Mouse (Mus musculus): ENCODE data around the gene Slc25a45. TPM values are rescaled to one million over a fixed set of nuclear protein-coding genes. Genes with fewer than 3 reads are reported as not detected.

Slc25a45 gene
- total RNA-seq, 4 experiments from 2014 or later = 12.8 to 21.7 (median 17.5) TPM

DNA sequence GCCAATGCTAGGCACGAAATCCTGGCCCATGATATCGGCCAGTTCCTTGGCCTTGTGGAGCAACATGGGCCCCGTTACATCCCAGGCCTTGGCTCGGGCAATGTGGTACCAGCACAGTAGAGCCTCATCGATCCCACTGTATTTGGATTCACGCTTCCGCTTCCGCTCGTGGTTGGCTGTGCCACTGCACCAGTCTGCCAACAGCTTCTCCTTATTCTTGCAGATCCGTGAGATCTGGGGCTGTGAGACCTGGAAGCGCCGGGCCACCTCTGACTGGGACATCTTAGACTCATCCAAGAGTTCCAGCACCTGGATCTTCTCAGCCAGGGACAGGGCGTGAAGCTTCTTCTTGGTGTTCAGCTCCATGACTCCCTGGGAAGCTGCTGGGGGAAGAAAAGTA, 15.1 kb downstream of the Slc25a45 start:
- DNase-seq = no peak

DNA sequence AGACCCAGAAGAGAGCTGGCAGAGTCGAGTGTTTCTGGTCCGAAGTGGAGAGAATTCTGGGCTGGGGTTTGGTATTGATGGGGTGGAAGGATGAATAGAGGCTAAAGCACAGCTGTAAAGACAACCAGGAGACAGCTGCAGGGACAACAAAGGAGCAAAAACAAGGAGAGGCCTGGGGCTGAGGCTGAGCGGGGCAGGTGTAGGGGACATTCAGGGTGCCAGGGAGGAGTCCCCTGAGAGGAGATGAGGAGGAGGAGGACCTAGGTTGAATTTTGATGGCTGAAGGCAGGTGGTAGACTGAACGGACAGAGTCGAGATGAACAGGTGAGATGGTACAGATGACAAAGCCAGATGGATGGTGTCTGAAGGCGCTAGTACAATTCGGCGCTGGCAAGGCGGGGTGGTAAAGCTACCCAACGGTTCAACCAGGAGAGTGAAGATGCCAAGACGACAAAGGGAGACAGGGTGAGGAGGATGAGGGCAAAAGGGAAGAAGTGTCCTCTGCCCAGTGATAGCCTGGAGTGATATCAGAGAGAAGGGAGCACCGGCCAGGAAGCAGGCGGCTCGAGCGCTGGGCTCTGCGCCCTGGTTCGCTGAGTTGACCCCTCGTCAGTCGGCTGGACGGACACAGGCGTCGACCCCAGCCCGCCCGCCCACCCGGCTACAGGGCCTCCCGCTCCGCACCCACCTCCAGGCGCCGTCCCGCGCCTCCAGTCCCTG, 15.8 kb downstream of the Slc25a45 start:
- DNase-seq = no peak

DNA sequence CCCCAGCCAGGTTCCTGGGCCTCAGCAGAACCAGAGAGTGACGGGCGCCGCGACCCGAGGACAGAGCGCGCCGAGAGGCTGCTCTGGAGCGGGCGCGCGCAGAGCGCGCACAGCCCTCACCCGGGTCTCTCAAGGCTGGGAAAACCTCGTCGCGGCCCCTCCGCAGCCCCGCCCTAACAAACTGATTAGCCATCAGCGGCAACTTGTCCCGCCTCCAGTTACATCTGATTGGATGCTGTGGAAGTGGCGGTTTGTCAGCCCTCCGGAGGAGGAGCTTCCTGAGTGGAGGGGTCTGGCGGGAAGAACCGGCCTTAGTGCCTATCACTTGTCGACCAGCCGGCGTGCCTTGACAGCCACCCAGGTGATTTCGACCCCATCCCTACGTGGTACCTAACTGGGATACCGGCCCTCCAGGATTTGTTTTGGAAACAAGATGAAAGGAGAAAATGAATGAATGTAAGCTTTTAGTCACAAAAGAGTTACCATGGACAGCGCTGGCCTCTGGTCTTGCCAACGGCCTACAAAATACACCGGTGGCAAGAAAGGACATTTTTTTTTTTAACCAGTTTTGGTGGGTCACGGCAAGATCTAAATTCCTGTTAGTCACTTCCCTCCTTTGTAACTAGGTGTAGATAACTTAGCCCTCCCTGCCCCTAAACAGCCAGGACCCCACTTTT, 16.5 kb downstream of the Slc25a45 start, which contains the start of gene Tigd3:
TSS of gene Tigd3 (minus strand) at position 148 of the 677 bp plus-strand sequence.
- DNase-seq = peak; percentile 94

DNA sequence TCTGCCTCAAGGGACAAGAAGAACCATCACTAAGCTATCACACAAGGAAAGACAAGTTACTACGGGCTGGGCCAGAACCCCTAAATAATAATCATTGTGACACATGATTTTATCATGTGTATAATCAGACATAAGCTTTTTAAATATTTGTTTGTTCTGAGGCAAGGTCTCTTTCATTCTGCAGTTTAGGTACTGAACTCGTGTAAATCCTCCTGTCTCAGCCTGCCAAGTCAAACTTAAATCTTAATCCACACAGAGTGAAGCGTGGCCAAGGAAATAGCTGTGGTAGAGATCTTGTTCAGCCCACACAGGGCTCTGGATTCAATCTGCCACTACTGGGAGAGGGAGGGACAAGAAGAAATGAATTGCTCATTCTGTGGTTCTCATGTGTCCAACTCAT, 29.7 kb downstream of the Slc25a45 start:
- no peak for DNase-seq

DNA sequence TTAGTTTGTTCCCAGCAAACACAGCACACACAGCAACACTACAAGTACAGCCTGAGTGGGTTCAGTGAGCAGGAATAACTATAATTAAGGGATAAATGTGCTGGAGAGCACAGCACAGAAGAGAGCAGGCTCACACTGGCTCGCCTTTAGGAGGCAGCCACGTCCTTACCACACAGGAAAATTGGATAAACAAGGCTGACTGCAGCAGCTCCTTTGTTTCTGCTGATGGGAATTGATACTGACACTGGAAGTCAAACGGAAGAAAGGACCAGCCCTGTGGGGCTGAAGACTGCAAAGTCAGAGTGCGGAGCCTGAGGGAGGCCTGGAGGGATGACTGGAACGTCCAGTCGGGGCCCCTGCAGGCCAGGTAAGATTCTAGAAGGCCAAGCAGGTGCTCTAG, 32.6 kb downstream of the Slc25a45 start:
- no peak for DNase-seq

DNA sequence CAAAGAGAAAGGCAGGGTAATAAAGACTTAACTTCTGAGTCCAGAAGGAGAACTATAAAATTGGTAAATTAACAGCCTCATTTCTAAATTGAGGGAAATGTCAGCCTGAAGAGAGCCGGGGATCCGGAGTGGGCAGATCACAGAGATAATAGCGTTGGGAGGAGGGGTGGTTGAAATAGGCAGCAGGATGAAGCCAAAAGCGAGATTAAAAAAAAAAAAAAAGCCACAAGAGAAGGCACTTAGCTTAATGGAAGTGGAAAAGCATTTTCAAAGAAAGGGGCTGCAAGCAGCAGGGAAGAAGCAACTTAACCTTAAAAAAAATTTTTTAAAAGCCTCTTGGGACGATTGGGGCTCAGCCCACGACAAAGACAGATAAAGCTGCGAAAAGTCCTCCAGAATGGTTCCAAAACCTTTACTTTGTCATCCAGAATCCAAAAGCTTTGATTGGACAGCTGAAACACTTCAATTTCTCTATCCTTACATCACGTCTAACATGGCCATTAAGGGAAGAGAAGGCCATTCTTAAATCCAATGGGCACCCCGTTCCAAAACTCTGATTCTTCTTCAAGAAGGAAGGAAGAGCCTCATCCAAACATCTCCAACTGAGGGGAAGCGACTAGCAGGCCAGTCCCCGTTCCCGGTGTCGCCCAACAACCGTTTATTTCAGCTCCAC, 34.0 kb downstream of the Slc25a45 start:
- no peak for DNase-seq

DNA sequence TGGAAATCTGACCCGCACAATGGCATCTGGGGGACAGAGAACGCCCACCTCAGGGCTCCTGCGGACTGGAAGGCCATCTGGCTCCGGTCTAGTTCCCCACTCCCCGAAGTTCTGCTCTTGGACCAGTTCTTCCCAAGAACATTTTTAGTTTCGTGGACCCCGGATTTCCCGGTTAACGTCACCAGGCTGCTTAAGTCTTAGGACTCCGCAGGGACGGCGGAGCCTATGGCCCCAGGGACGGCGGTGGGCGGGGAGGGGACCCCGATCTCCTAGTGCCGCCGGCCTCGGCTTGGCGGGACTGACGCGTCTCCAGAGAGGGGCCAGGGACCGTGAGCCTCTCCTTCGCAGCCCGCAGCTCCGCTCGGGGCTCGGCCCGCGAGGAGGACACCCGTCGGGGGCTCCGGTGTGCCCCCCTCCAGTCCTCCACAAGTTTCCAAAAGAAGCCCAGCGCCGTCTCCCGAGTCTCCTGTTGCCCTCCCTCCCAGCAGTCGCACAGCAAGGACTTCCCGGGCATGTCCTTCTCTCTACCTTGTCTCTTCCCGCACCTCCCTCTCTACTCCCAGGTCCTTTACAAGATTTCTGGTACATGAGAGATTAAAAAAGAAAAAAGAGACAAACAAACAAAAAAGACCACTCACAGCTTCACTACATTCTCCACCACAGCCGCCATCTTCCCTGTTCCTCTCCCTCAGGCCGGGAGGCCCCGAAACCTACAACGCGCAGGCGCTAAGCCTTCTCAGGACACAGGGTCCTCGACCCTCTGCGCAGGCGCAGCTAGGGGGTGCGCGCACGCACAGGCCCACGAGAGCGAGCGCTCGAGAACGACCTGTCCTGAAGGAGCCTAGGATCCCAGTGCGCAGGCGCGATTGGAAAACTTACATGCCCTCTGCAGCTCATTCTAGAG, 34.7 kb downstream of the Slc25a45 start:
- peak; percentile 98 for DNase-seq

DNA sequence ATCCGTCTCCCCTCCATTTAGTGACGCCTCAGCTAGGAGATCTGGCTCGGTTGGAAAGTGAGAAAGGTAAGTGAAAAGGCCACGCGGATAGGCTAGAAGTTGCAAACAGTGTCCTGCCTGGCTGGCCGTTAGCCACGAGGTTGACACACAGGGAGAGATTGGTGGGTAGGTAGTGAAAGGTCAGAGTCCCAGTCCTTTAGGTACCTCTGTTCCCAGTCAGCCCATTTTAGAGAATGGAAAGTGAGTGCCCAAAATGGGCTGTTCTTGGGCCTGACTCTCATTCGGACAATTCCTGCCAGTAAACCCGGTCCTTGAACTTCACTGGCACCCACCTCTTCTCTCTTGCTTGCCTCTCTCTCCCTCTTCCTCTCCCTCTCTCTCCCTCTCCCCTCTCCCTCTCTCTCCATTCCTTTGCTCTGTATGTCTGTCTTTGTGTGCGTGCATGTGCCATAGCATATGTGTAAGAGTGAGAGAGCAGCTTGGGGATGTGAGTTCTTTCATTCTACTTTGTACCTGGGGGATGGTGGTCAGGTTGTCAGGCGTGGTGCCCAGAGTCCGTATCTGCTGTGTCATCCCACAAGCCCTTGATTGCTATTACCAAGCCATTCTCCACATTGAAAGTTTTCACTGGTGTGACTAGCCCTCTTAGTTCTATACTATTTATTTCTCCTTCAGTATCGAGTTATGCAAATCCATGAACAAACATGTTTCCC, 35.6 kb downstream of the Slc25a45 start, which contains the start of gene Dpf2:
TSS of gene Dpf2 (minus strand) at position 4 of the 713 bp plus-strand sequence.
- DNase-seq = no peak

DNA sequence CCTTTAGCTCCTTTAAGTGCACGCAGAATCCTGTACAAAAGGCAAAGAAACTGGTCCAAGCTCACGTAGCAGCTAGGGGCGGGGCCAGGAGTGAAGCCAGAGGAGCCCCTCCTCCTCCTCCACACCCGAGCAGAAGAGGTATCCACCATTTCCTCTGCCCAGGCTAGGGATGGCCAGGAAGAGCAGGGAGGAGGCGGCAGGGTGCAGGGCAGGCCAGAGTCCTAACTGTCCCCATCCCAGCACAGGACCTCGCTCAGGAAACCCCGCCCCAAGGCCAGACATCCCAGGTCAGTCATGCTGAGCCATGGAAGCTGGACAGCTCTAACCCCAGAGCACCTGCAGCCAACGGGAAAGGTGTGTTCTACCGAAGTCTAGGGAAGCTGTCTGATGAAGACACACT, 44.1 kb downstream of the Slc25a45 start:
- DNase-seq = no peak

DNA sequence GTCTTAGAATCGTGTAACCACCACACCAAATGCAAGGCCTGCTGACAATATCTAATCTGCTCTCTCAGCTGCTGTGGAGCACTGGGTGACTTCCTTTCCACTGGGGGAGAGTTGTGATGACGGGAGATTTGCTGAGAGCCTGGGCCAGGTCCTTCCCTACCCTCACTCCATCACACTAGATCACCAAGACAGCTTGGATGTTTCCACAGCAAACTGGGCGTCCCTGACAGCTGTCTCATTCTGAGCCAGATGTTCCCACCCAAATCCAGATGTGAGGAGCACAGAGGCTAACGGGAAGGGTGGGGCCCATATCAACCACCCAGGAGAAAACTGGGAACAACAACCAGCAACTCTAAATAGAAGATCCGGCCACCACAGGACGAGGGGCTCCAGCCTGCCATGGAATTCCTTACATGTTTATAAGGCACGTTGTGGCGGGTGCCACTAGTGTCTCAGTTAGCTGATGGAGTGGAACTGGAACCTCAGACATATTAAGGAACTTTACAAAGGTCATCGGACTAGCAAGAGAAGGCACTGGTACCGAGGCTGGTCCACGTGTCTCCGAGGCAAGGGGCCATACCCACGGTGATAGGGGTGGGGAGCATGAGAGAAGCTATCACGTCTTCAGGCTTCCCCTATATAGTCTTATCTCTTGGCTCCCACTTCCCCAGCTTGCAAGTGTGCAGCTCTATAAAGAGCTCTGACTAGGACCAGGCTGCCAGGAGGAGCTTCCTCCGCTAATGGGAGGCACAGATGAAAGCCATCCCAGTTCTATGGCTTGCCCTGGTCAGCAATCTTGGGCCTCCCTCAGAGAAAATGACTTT, 44.7 kb downstream of the Slc25a45 start:
- DNase-seq = no peak

DNA sequence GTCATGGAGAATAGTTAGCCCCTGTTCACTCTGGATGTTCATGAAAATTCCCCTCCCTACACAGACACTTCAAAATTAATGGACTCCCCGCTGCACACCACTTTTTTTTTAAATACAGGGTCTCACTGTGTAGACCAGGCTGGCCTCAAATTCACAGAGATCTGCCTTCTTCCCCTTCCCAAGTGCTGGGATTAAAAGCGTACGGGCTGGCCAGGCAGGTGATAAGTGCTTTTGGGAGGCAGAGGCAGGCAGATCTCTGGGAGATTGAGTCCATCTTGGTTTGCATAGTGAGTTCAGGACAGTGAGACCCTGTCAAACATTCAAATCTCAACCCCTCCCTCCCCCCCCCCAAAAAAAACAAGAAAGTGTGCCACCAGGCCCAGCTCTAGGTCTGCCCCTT, 45.4 kb downstream of the Slc25a45 start:
- DNase-seq = no peak

DNA sequence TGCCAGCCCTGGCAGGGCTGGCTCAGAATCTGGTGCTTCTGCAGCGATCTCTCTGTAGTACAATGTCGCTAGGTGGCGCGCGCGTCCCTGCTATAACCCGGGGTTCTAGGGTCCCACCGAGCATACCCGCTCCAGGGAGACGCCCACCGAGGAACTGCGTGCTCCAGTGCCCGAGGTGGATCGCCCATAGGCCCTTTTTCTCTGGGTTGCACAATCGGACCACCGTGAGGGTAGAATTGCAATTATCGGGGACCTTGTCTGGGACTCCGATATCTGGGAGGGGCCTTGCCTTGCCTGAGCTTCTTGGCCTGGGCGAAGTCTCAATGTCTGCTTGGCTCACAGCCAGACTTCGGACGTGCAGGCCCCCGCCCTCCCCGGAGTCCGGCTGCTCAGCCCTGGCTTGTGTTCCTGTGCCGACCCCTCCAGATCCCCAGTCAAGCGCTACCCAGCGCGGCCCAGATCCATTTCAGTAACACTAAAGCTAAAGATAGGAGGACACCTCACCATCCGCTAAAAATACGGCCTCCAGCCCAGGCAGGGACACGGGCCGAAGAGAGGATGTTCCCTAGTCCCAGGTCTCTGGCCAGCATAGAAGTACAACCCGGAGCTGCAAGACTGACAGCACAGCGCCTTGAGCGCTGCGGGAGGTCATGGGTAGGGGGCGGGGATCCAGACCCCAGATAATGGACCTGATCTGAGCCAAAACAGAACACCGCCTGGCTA, 46.5 kb downstream of the Slc25a45 start:
- DNase-seq = peak; percentile 68

DNA sequence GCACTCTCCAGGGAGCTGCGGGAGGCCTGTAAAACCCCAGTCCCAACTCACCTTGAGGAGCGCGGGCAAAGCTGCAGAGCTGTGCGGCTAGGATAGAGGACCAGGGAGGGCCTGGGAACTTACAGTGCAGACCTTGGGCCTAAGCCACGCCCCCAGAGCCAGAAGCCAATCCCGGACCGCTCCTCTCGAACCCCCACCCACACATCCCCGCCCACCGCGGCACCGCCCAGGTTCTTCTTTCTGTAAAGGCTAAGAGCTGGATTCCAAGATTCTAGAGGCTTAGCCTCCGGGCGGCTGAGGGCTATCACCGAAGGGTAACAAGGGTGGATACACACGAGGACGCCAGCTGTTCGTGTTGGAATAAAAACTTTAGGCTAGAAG, 47.1 kb downstream of the Slc25a45 start, which contains the start of gene Cdc42ep2:
TSS of gene Cdc42ep2 (minus strand) at position 104 of the 381 bp plus-strand sequence.
- peak; percentile 94 for DNase-seq

DNA sequence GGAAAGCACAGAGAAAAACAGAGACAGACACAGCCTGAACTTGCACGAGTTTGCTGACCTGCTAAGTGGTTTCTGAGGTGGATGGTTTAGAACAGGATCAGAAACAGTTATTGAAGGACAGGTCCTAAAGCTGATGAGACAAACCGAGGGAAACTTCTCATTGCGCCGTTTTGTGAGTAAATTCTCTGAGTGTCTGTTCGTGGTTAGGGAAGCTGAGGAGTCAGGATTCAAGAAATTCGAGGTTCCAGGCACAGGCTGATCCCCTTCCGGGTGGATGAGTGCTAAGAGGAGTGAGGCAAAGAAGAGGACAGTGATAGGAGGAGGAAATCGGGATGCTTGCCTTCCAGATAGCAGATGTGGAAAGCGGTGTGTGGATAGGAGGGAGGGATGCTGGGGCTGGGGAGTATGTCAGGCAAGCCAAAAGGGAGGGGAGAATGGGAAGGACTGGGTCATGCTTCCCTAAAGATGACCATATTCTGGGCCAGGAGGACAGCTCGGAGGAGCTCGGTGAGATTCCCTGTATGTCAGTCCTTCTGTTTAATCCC, 47.8 kb downstream of the Slc25a45 start:
- DNase-seq = no peak

DNA sequence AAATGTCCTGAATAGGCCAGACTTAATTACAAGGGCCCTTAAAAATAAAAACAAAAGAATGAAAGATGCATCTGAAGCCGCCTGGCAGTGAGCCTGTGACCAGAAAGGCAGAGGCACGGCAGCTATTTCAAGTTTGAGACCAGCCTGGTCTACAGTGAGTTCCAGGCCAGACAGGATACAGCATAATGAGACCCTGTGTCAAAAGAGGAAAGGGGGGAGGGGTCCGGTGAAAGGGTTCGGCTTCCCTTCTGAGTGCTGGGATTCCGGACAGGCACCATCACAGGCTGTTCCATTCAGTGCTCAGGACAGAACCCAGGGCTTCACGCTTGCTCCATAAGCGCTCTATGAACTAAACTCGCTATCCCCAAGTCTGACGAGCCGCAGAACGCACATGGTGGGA, 49.4 kb downstream of the Slc25a45 start:
- DNase-seq = no peak

DNA sequence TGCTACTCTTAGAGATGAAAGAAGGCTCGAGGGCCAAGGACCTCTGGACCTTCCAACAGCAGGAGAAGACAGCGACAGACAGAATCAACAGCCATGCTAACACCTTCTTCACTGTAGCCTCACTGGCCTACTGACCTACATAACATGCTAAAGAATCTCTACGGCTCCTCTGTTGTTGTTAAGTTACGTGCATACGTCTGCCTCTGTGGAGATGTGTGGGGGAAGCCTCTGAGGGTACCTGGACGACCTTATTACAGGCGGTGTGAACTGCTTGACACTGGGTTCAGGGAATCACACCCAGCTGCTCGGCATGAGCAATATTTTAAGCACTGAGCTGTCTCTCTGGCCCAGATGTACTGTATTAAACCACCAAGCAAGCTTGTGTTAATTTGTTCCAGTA, 49.9 kb downstream of the Slc25a45 start:
- no peak for DNase-seq

DNA sequence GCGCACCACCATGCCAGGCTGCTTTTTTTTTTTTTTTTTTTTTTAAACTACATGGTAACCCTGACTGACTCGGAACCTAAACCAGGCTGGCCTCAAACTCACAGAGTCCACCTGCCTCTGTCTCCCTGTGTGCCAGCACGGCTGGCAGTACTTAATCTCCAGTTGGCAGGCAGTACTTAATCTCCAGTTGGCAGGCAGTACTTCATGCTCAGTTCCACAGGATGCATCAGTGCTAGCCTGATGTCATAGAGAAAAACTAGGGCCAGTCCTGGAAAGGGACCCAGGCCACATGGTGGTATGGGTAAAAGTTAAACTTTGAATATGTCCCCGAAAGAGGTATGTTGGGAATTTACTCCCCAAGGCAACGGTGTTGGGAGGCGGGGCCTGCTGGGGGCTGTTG, 50.5 kb downstream of the Slc25a45 start:
- DNase-seq = no peak

DNA sequence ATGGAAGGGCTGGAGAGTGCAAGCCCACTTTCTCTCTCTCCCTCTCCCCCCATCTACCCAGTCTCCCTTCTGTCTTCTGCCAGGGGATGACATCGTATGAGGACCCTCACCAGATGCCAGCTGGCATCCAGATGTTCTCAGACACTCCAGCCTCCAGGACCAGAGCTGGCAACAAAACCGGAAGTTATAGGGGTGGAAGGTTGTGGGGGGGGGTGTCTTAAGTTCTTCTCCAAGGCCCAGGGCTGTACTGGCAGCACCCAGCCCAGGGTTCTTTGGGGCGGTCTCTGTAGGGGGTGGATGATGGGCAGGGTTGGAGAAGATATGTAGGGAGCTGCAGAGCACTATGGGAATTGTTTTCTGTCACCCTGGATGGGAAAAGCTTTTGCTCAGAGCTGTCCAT, 50.9 kb downstream of the Slc25a45 start:
- DNase-seq = no peak
